Mouse (Mus musculus) cerebellum, adult 2 months (tissue): ENCODE results near the gene Olfr804.

Experiments used
- CTCF ChIP-seq: fragments of 200-500 bp; IDR thresholded peaks from 2 replicates; pipeline ENCODE4 v1.5.1; 2011; ENCODE audit warnings: low read depth, mild to moderate bottlenecking, control low read depth, low read length, moderate library complexity, borderline replicate concordance; ENCODE audit not compliant: insufficient read depth
- POLR2A ChIP-seq: fragments of 200-500 bp; IDR thresholded peaks from 2 replicates; pipeline ENCODE4 v1.6.1; 2011; ENCODE audit warnings: low read length, control low read depth, borderline replicate concordance; ENCODE audit not compliant: insufficient read depth

DNA sequence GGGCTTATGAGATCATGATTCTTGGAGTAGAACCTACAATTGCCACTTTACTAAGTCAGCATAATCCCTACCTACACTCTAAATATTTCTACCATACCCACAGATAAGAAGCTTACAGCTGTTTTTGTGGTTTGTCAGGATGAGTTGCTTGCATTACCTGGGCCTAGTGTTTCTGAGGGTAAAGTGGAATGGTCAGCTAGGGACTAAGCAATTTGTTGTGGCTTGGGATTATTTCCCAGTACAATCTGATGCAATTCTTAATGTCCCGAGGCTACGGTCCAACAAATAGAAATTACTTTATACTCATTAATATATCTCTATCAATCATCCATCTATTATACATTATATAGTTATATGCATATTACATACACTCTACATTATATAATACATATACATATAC lies 26.3 kb downstream of the Olfr804 start, which contains the start of gene Olfr805:
- TF ChIP-seq CTCF = no peak
- TF ChIP-seq POLR2A = no peak
